Mouse (Mus musculus): ENCODE measurements at regions not wholly inside any gene's neighbourhood (a gene's known extent, or its start where the extent isn't known, plus 50 kb on each side); places are given as distances from the start of the nearest gene placed in this dataset.

DNA sequence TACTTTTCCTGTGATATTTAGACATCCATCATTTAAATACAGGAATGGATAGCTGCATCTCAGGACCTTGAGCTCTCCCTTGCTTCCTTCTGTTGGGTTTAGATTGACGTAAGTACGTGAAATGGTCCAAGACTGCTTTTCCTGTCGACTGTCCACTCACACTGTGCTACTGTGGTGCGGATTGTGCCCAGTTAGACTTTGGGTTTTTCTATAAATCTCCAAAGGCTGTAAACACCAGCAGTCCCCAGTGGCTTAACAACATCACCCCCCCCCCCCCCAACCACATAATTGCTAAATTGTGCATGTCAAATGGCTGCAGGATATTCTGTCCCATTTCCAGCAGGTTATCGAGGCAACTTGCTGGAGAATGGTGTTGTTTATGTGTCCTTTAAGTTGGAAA is 806.6 kb upstream of the Pou3f3 start:
- TF ChIP-seq CTCF (IDR thresholded peaks at IDR 0.05; ENCODE audit: low read depth) (no peak), EP300 (IDR thresholded peaks at IDR 0.05; ENCODE audit: low read depth) (no peak)

Data from liver, postnatal 0 days (tissue).